Mouse (Mus musculus) thymus, postnatal 25 days (tissue): ENCODE data around the gene Kcng4.

ENCODE experiments used
- DNase-seq: peaks from one replicate; pipeline ENCODE4 v3.0.0; 2022

Gene Kcng4

DNA sequence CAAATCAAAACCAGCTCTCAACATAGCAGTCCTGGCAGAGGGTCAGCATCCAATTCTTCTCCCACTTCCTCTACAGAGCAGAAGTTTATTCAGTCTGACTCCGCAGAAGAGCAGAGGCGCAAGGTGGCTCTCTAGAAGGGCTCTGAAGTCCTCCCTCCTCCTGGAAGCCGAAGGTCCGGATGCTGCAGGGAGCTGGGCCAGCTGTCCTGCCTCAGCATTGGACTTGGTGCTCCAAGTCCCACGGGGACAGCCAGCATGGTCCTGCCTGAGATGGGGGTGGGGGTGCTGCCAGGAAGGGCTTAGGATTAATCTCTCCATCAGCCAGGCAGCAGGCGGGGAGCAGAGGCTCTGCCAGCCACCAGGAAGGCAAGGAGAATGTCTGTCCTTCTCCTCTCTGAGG, at the start of gene Kcng4:
Kcng4 (minus strand) TSS at position 303 of the 400 bp plus-strand sequence.
- no peak for DNase-seq

DNA sequence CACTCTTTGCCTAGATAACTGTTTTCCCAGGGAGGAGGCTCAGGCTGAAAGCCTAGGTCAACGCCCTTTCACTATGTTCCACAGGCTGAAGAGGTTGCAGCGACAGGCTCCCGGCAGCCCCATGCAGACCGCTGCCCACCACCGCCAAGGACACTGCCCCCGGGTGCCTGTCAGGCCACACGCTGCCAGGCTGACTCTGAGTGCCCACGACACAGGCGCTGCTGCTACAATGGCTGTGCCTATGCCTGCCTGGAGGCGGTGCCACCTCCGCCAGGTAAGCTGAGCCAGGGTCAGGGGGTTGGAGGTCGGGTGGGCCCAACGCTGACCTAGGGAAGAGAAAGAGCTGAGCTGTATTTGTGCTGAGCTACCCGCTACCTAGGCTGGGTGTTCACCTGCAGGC, 43.7 kb upstream of the Kcng4 start:
- no peak for DNase-seq

GRCm38 (mm10) chr8:119678138-119678843, 42.8 kb upstream of the Kcng4 start:
- DNase-seq = no peak

- peak; percentile 85 for DNase-seq
Measured at GRCm38 (mm10) chr8:119676389-119676788, 40.9 kb upstream of the Kcng4 start.

- no peak for DNase-seq
Measured at GRCm38 (mm10) chr8:119675457-119675856, 40.0 kb upstream of the Kcng4 start.

DNA sequence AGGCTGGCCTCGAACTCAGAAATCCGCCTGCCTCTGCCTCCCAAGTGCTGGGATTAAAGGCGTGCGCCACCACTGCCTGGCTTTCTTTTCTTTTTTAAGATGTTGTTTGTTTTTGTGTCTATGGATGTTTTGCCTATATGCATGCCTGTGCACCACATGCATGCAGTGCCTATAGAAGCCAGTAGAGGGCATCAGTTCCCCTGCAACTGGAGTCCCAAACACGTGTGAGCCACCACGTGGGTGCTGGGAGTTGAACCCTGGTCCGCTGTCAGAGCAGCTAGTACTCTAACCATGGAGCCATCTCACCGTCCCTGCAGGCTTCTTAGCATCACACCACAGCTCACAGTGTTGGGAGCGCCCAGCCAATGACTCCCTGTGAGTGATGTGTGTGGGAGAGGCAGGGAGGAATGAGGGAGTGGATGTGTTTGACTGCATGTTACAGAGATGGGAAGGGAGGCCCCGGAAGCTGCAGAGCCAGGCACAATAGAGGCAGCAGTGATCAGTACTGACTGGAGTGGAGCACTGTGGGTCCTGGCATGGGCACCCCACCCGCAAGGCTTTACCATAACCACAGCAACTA, 38.6 kb upstream of the Kcng4 start:
- DNase-seq = no peak

DNA sequence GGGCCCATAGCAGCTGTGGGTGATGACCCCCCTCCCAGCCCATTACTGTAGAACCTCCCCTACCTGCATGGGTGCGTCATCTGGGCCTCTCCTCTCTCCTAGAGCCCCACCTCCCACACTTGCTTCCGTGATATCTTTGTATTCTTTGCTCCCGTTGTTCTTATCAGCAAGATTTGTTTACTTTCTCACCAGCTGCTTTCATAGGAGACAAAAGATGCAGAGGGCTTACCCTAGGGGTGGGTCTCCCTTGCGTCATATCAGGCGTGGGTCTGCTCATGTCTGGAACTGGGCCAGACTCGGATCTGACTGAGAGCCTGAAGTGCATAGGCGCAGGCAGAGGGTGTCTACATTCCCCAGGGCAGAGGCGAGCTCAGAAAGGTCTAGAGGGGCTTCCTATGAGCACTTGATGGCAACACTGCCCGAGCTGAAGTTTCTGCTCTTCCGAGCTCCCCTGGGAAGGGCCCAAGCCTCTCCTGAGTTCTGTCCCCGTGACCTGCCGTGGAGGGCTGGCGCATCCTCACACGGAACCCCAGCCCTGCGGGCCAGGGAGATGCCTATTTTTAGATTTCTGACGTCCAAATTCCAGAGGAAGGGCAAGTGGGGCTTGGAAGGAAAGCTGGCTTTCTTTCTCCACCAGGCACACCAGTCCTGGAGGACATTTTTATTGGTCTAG, 35.1 kb upstream of the Kcng4 start:
- no peak for DNase-seq

DNA sequence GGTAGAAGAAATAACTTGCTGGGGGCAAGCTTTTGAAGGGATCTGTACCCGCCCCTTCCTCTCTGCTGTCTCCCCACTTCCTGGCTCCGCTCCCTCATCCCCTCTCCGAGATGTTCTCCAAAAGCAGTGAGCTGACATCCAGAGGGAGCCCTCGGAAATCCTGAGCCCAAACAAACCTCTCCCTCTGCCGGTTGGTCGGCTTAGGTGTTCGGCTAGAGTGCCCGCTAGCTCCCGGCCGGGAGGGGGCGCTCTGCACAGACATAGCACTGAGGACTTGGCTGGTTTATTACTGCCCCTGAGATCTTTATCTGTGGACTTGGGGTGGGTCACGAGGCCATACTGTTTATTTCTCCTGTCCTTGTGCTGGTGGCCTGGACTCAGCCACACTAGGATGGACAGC, 33.8 kb upstream of the Kcng4 start:
- peak; percentile 10 for DNase-seq

- DNase-seq = no peak
Measured at GRCm38 (mm10) chr8:119668447-119668846, 33.0 kb upstream of the Kcng4 start.

DNA sequence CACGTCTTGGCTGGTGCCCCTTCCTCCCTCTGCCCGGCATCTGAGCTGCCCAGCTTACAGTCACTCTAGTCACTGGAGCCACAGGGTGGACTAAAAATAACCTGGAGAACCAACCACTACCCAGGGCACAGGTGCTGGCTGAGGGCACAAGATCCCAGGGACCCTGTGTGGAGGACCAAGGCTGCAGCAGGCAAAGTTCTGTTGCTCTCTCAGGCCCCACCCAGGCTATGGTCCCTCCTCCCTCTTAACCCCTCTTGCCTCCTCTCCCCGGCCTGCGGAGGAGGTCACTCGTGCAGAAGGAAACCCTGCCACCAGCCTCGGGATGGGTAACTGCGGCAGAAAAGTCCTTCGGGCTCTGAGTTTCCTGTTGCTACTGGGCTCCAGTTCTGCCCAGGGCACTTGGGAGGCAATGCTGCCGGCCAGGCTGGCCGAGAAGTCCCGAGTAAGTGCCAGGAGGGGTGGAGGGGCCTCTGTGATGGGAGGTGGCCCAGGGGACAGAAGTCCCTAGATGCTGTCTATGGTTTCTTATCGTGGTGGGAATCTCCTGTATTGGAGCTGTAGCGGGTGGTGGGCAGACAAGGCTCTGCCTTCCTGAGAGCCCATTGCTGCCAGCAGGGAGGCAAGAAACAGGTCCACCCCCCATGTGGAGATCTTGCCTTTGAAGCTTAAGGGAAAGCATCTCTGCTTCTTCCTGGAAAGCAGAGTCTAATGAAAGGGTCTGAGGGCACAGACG, 30.9 kb upstream of the Kcng4 start, which contains the start of gene Wfdc1:
Wfdc1 (plus strand) TSS at position 147 of the 733 bp plus-strand sequence.
- no peak for DNase-seq

DNA sequence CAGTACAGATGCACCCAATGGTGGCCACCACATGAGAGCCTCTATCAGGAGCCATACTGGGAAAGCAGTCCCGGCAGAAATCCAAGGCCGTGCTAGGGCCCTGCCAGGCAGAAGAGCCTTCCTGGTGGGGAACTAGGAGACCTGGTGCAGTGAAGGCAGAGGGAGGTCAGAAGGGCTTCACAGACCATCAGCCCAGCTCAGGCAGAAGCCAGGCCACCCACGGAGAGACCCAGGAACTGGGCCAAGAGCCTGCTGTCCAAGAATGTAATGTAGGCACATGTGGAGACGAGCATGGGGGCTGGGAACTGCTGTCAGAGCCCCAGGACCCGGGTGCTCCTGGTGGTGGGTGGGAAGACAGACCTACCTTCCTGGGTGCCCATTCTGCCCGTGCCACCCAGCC, 29.8 kb upstream of the Kcng4 start:
- DNase-seq = no peak

DNA sequence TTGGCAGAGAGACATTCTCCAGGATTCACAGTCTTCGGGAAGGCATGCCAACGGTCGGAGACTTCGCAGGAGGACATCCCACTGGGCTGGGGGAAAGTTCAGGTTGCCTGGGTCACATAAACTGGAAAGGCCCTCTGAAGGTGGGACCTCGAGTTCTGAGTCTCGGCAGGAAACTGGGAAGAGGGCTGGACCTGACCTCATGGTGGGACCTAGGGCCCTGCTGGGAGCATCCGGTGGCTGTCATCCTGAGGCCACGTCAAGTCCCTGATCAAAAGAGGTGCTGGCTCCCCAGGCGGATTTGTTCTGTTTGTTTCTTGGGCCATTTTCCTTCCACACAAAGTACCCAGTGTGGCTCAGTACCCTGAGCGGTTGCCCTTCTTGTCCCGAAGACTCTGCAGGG, 28.0 kb upstream of the Kcng4 start:
- no peak for DNase-seq

GRCm38 (mm10) chr8:119661892-119662291, 26.4 kb upstream of the Kcng4 start:
- DNase-seq = no peak

DNA sequence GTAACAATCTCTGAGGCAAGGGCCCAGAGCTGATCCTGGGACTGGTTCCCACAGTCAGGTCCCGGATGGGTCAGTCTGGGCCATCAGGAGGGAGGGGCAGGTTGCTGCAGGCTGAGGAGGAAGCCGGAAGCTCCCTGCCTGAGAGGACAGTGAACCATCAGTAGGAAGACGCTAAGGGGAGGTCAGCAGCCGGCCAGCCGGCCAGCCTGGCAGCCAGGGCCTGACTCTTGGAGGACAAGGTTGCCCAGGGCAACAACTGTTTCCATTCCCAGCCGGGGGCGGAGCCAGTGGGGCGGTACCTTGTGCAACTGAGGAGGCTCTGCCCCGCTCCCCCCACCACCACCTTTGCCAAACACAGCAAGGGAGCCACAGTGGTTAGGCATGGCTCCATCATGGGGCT, 25.6 kb upstream of the Kcng4 start:
- DNase-seq = no peak

DNA sequence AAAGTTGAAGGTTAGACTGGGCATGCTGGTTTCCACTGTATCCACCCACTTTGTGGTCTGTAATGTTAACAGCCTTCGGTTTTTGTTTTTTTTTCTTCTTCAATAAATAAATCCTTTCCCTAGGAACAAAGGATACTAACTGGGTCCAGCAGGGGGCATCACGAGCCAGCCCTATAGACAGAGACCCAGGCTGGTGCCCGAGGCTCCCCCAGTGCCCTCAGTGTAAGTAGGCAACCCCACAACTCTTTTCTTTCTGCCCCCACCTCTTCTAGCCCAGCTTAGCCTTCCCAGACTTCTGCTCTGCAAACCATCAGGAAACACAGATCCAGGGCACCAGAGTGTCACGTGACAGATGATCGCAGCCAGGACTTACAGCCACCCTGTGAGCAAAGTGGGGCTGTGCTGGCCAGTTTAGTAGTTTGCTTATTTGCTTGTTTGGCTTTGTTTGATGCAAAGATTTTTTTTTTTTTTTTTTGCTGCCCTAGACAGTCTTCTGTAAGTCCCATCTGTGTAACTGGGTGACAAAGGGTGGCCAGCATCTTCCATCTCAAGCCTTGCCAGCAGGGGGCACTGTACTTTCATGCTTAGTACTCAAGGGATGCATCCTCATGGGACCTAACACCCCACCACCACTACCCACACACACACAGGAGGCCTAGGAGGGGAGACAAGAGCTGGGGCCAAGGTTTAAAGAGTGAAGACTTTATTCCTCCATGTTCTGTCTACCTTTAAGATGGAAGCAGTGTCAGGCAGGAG, 21.4 kb upstream of the Kcng4 start:
- peak; percentile 25 for DNase-seq

DNA sequence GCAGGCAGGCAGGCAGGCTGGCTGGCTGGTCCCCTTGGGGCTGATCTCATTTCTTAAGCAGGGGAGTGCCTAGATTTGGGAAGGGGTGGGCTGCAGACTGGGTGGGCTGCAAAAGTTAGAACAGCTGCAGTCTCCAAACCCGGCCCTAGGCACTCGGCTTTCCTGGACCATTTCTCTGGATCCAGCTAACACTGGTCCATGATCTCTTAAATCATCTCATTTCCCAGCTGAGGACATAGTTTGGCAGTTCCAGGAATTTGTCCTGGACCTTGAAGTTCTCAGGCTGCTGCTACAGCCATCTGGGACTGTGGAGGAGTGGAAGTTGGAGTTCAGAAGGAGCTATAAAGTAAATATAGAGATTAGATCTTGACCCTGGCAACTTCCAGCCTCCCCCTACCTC, 15.8 kb upstream of the Kcng4 start:
- no peak for DNase-seq

DNA sequence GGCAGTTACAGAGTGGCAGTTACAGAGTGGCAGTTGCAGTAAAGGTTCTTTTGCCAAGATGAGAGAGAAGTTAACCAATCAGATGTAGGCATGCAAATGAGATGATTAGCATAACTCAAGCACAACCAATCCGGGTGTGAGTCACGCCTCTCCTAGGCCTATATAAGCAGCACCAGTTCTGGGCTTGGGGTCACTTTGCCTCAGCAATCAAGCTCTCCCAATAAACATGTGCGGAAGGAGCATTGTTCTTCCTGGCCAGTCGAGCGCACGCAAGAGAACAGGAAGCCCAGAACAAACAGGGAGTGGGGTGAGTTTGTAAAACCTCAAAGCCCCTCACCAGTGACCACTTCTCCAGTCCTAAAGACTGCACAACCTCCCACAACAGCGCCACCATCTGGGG, 11.4 kb upstream of the Kcng4 start:
- DNase-seq = no peak

DNA sequence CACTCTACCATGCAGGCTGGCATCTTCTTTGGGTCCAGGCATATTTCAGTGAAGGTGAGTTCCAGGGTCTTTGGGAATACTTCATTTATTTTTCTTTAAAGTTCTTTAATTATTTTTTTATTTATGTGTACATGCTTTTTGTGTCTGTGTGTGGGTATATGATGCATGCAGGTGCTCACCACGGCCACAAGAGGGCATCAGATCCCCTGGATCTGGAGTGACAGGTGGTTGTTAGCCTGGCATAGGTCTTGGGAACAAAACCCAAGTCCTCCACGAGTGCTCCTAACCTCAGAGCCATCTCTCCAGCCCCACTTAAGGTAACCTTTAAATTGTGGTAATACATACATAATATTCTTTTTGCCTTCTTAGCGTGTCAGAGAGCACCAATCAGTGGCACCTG, 10.7 kb upstream of the Kcng4 start:
- DNase-seq = no peak

GRCm38 (mm10) chr8:119644981-119645597, 9.6 kb upstream of the Kcng4 start:
- DNase-seq = no peak

DNA sequence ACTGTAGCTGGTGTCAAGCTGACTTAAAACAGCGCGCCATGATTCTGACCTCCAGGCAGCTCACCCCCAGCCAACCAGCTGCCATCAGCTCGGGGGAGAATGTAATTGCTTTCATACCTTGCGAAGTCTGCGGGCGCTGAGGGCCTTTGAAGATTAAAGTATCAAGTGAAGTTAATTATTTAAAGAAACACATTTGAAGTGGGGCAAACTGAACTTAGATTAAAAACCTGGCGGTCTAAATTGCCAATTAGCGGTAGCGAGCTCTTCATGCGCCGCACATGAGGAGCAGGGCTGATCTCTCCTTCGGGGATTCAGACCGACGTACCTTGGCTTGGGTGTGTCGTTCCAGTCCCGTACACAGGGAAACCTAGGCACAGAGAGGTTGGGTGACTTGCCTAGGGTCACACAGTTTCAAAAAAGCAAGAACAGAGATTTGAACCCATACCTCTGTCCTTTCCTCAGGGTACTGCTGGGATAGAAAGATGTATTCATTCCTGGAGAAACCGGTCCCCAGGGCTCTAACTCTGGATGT, 9.0 kb upstream of the Kcng4 start:
- DNase-seq = no peak

- DNase-seq = no peak
Measured at GRCm38 (mm10) chr8:119642960-119643359, 7.5 kb upstream of the Kcng4 start.

- DNase-seq = no peak
Measured at GRCm38 (mm10) chr8:119641058-119641457, 5.6 kb upstream of the Kcng4 start.
